Mouse (Mus musculus) forebrain, embryonic 16.5 days (tissue): ENCODE measurements at regions not wholly inside any gene's neighbourhood (a gene's known extent, or its start where the extent isn't known, plus 50 kb on each side); places are given as distances from the start of the nearest gene placed in this dataset.

Experiments
- ATAC-seq: fragments of 200-750 bp; cut with Nextera tagmentation; 2 replicates; pipeline ENCODE4 v1.8.0; 2017; ENCODE audit warnings: mild to moderate bottlenecking, moderate library complexity
- H3K27ac ChIP-seq: fragments of 300-500 bp; sonication (generic); 2 replicates; pipeline ENCODE4 v1.5.1; 2014; ENCODE audit warnings: low read length, control low read depth
- H3K27me3 ChIP-seq: fragments of 300-500 bp; sonication (generic); replicated peaks from 2 replicates; pipeline ENCODE4 v1.6.1; 2014; ENCODE audit warnings: low read length; ENCODE audit not compliant: control insufficient read depth, insufficient read depth
- H3K36me3 ChIP-seq: fragments of 300-500 bp; sonication (generic); 2 replicates; pipeline ENCODE4 v1.6.1; 2014; ENCODE audit not compliant: control insufficient read depth, insufficient read depth
- H3K4me1 ChIP-seq: fragments of 300-500 bp; sonication (generic); replicated peaks from 2 replicates; pipeline ENCODE4 v1.6.1; 2014; ENCODE audit warnings: low read length; ENCODE audit not compliant: control insufficient read depth, insufficient read depth
- H3K4me2 ChIP-seq: fragments of 300-500 bp; sonication (generic); 2 replicates; pipeline ENCODE4 v1.6.1; 2014; ENCODE audit warnings: mild to moderate bottlenecking, low read length, control low read depth
- H3K4me3 ChIP-seq: fragments of 300-500 bp; sonication (generic); replicated peaks from 2 replicates; pipeline ENCODE4 v1.5.1; 2014; ENCODE audit warnings: mild to moderate bottlenecking, low read length, control low read depth
- H3K9ac ChIP-seq: fragments of 300-500 bp; sonication (generic); replicated peaks from 2 replicates; pipeline ENCODE4 v1.6.1; 2014; ENCODE audit warnings: low read depth, low read length, control low read depth
- H3K9me3 ChIP-seq: fragments of 300-500 bp; sonication (generic); 2 replicates; pipeline ENCODE4 v1.6.1; 2016; ENCODE audit warnings: low read length; ENCODE audit not compliant: control insufficient read depth
- WGBS: fragments of 180-500 bp; shearing (Covaris S2); extraction: QIAGEN DNeasy Blood & Tissue Kit; methylation state at CpG from one replicate; pipeline ENCODE4 v1.1.7; 2014; 5-methylcytosine and 5-hydroxymethylcytosine counted together

DNA sequence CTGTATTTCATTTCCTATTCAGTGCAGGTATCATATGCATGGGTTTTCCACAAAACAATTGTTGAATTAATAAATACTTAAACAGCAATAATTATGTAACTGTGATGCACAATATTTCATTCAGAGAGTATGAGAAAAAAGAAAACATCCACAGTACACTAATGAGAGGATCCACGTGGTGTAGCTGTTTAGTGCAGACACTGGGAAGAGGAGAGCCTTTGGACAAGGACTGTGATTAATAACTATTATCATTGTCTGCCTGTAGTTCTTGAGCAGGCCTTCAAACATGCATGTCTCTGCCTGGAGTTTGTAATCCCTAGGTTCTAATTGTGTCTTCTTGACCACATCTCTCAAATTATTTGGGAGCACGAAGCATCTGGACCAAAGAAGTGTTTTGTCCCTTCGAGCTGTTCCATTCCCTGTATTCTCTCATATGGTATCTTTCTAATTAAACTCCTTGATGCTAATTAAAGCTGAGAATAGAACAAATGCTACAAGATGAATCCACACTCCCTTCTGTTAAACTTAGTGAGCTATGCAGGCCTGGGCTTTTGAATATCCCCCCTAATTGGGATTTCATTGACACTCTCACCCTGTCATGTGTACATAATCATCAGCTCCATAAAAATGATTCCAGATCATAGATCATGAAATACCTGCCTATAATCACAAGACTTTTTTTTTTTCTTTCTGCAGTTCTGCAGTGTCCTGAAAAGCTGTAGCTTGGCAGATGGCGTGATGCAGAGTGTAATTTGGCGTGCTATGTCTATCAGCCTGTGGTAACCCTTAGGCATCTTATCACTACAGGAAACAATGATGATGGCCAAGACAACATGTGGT is 1208.9 kb upstream of the G6pd2 start:
- no peak overlapping the region for H3K4me2 ChIP-seq
- whole genome bisulfite sequencing = 34% methylated on average over 5 of the region's 5 CpGs
- no peaks in the 10 kb centered on the region for H3K9me3 ChIP-seq
- no peaks in the 10 kb centered on the region for H3K27me3 ChIP-seq
- no peak overlapping the region for H3K9ac ChIP-seq
- H3K4me1 ChIP-seq = peaks cover 6% of the 10 kb centered on the region; the same call in 1 of the 2 replicates
- H3K27ac ChIP-seq = peak overlapping the region; percentile 70
- no peaks in the 10 kb centered on the region for H3K36me3 ChIP-seq
- H3K4me3 ChIP-seq = no peak overlapping the region
- peak; percentile 98 for ATAC-seq

DNA sequence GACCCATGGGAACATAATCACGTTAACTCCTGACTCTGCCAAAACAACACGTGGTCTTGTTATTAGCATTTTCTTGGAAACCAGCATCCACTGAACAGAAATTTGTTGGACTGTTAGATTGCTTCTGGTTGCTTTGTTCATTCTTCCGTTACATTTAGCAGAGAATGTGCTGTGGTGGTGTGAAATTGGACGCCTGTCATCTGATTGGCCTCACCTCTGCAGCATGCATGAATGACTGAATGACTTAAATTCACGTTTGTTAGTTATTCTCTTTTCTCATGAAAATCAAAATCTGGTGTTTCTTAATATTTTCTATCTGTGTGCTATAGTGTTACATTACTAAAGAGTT is 1208.3 kb upstream of the G6pd2 start:
- peak overlapping the region; percentile 58 for H3K27ac ChIP-seq
- H3K4me3 ChIP-seq = no peak overlapping the region
- WGBS = 41% methylated on average over 5 of the region's 5 CpGs
- H3K9me3 ChIP-seq = no peaks in the 10 kb centered on the region
- no peak overlapping the region for H3K4me2 ChIP-seq
- no peaks in the 10 kb centered on the region for H3K36me3 ChIP-seq
- no peak overlapping the region for H3K9ac ChIP-seq
- ATAC-seq = no peak
- peaks cover 6% of the 10 kb centered on the region; the same call in 1 of the 2 replicates for H3K4me1 ChIP-seq
- no peaks in the 10 kb centered on the region for H3K27me3 ChIP-seq

DNA sequence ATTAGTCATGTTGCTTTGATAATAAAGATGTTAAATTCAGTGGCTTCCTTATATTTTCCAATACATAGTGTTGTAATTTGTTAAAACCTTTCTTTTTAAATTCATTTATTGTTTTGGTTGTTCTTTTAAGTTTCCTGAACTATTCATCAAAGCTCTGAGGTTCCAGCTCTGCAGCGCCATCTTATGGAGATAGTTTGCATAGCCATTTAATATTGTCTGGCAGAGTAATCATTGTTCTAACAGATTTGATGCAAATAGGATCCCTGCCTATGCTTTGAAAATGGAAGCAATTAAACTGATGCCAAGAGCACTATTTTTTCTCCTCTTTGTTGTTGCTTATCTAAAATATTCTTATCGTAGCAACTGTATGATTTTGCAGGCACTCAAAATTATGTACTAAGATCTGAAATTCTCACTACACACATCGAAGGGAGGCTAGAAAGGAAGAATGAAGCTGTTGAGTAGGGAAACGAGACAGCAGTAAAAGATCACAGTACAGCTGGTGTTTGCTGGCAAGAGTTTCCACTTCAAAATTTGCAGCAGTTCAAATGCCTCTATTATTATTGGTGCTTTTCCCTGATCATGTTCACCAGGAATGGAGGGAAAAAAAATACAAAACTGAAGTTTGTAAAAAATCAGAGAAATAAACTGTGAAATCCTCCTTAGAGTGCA is 1199.5 kb upstream of the G6pd2 start:
- no peaks in the 10 kb centered on the region for H3K36me3 ChIP-seq
- peak; percentile 92 for ATAC-seq
- no peaks in the 10 kb centered on the region for H3K9me3 ChIP-seq
- no peaks in the 10 kb centered on the region for H3K4me1 ChIP-seq
- H3K27ac ChIP-seq = peak overlapping the region; percentile 52
- 0 out of 2 replicates have a peak overlapping the region, but pooled peaks have one; percentile 14 for H3K4me2 ChIP-seq
- H3K4me3 ChIP-seq = no peak overlapping the region
- WGBS = 7% methylated on average over 4 of the region's 4 CpGs
- no peaks in the 10 kb centered on the region for H3K27me3 ChIP-seq
- H3K9ac ChIP-seq = no peak overlapping the region
